Mouse (Mus musculus) neural tube, embryonic 11.5 days (tissue): ENCODE data around the gene Slc7a14. TPM values are rescaled to one million over a fixed set of nuclear protein-coding genes. Genes with fewer than 3 reads are reported as not detected.

ENCODE experiments used
- ATAC-seq: fragments of 200-750 bp; cut with Nextera tagmentation; 2 replicates; pipeline ENCODE4 v1.8.0; 2017; ENCODE audit warnings: moderate number of reproducible peaks, mild to moderate bottlenecking, moderate TSS enrichment, moderate library complexity; ENCODE audit not compliant: insufficient read depth, low FRiP score, low TSS enrichment
- DNase-seq: peaks from one replicate; pipeline ENCODE4 v3.0.0-alpha.2; 2015; ENCODE audit warnings: low spot score
- H3K27ac ChIP-seq: fragments of 300-500 bp; sonication (generic); 2 replicates; pipeline ENCODE4 v1.5.1; 2014; ENCODE audit warnings: low read depth, mild to moderate bottlenecking, low read length
- H3K27me3 ChIP-seq: fragments of 300-500 bp; sonication (generic); 2 replicates; pipeline ENCODE4 v1.6.1; 2014; ENCODE audit warnings: mild to moderate bottlenecking, low read length, mixed read lengths; ENCODE audit not compliant: control insufficient read depth, insufficient read depth
- H3K36me3 ChIP-seq: fragments of 300-500 bp; sonication (generic); 2 replicates; pipeline ENCODE4 v1.6.1; 2014; ENCODE audit warnings: mild to moderate bottlenecking, low read length, moderate library complexity, mixed read lengths; ENCODE audit not compliant: control insufficient read depth, insufficient read depth
- H3K4me1 ChIP-seq: fragments of 300-500 bp; sonication (generic); 2 replicates; pipeline ENCODE4 v1.6.1; 2014; ENCODE audit warnings: low read length, mixed read lengths; ENCODE audit not compliant: control insufficient read depth, insufficient read depth
- H3K4me2 ChIP-seq: fragments of 300-500 bp; sonication (generic); 2 replicates; pipeline ENCODE4 v1.6.1; 2014; ENCODE audit warnings: low read depth, mild to moderate bottlenecking, moderate library complexity
- H3K4me3 ChIP-seq: fragments of 300-500 bp; sonication (generic); 2 replicates; pipeline ENCODE4 v1.5.1; 2014; ENCODE audit warnings: low read depth, low read length
- H3K9ac ChIP-seq: fragments of 300-500 bp; sonication (generic); 2 replicates; pipeline ENCODE4 v1.6.1; 2014; ENCODE audit warnings: mild to moderate bottlenecking, low read length
- H3K9me3 ChIP-seq: fragments of 300-500 bp; sonication (generic); 2 replicates; pipeline ENCODE4 v1.6.1; 2016; ENCODE audit warnings: low read length; ENCODE audit not compliant: control insufficient read depth
- WGBS: fragments of 180-500 bp; shearing (Covaris S2); extraction: QIAGEN DNeasy Blood & Tissue Kit; methylation state at CpG from one replicate; pipeline ENCODE4 v1.1.7; 2014; 5-methylcytosine and 5-hydroxymethylcytosine counted together
- polyA plus RNA-seq: library from polyadenylated mRNA; unstranded; fragments of >200 nt; fragmentation: Nextera tagmentation; extraction: Ambion mirVana; gene quantifications from 2 replicates; pipeline ENCODE4 v1.2.1, GENCODE M21; 2014

Gene Slc7a14
- 1.2 and 1.5 TPM in 2 replicates for polyA plus RNA-seq

- H3K36me3 ChIP-seq: no peaks in the 10 kb centered on the region
- H3K4me3 ChIP-seq: peak within 1 kb of the TSS; percentile 50
- H3K27me3 ChIP-seq: peaks cover 6% of the 10 kb centered on the region
- peak within 1 kb of the TSS; percentile 79 for H3K4me2 ChIP-seq
- WGBS: under 1% methylated on average over 31 of the region's 38 CpGs
- H3K4me1 ChIP-seq: no peaks in the 10 kb centered on the region
- no peak within 1 kb of the TSS for H3K27ac ChIP-seq
- H3K9me3 ChIP-seq: no peaks in the 10 kb centered on the region
- peak within 1 kb of the TSS; percentile 50 for H3K9ac ChIP-seq
- DNase-seq (peak; percentile 50), ATAC-seq (peak; percentile 80)
These were observed at the start of gene Slc7a14 for GRCm38 (mm10) chr3:31309934-31310787. Slc7a14 (minus strand) TSS chr3:31310378.

DNA sequence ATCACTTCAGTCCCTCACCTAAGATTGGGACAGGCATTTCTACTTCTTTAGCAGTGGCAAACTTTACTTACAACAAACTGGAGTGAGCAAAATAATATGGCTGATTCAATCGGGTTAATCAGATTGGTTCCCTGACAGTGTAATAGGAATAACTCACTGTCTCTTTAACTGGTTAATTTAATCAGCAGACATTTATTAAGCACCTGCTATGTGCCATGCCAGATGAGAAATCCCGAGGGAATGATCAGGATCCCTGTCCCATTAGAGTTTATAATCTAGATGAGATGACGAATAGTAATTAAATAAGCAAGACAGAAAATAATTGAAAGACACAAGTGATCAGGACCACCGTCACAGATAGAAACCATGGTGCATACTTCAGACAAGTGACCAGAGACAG lies 36.4 kb upstream of the Slc7a14 start:
- no peaks in the 10 kb centered on the region for H3K27me3 ChIP-seq
- no peaks in the 10 kb centered on the region for H3K9me3 ChIP-seq
- H3K4me1 ChIP-seq: no peaks in the 10 kb centered on the region
- ATAC-seq (no peak), DNase-seq (no peak)
- no peak overlapping the region for H3K9ac ChIP-seq
- H3K4me2 ChIP-seq: no peak overlapping the region
- no peak overlapping the region for H3K4me3 ChIP-seq
- 83% methylated on average over 4 of the region's 4 CpGs for WGBS
- no peaks in the 10 kb centered on the region for H3K36me3 ChIP-seq
- H3K27ac ChIP-seq: no peak overlapping the region

DNA sequence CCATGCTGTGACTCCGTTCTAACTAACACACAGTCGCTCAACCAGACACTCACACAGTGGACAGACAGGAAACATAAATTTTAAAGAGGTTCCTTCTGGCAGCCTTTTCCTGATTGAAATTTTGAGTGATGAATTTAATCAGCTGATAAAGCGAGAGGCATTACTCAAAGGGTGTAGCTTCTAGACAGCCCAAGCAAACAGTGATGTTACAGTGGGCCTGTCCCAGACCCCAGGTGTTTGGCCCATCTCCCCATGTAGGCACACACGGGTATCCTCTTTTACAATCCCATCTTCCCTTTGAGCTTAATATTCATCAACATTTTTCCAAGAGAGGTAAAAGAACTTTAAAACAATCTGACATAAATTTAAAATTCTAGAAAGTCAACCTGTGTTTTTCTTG lies 35.6 kb upstream of the Slc7a14 start:
- H3K4me2 ChIP-seq: no peak overlapping the region
- WGBS: 71% methylated on average over 4 of the region's 4 CpGs
- H3K9me3 ChIP-seq: no peaks in the 10 kb centered on the region
- H3K27me3 ChIP-seq: no peaks in the 10 kb centered on the region
- H3K36me3 ChIP-seq: no peaks in the 10 kb centered on the region
- no peak overlapping the region for H3K9ac ChIP-seq
- no peak for ATAC-seq
- no peak overlapping the region for H3K27ac ChIP-seq
- H3K4me3 ChIP-seq: no peak overlapping the region
- no peaks in the 10 kb centered on the region for H3K4me1 ChIP-seq
- DNase-seq: no peak

DNA sequence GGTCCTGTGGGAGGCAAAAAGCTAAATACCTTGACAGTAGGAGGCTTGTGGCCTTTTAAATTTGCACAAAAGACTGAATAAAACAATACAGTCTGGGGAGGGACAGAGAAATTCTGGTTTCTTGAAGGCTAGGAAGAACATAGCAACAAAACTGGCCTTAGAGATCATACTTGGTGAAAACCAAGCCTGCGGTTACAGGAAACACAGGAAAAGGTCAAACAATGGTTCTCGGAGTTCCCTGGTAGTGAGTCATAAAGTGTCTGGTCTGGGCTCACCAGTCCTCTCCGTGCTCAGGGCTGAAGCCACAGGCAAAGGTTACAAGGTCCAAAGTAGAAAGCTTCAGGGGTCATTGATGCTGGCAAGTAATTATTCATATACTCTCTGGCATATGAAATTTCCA lies 29.1 kb upstream of the Slc7a14 start:
- no peak overlapping the region for H3K4me2 ChIP-seq
- DNase-seq (no peak), ATAC-seq (no peak)
- no peak overlapping the region for H3K27ac ChIP-seq
- H3K9me3 ChIP-seq: no peaks in the 10 kb centered on the region
- no peaks in the 10 kb centered on the region for H3K27me3 ChIP-seq
- no peak overlapping the region for H3K4me3 ChIP-seq
- H3K9ac ChIP-seq: no peak overlapping the region
- H3K36me3 ChIP-seq: no peaks in the 10 kb centered on the region
- H3K4me1 ChIP-seq: no peaks in the 10 kb centered on the region
- 73% methylated on average over 3 of the region's 3 CpGs for WGBS

DNA sequence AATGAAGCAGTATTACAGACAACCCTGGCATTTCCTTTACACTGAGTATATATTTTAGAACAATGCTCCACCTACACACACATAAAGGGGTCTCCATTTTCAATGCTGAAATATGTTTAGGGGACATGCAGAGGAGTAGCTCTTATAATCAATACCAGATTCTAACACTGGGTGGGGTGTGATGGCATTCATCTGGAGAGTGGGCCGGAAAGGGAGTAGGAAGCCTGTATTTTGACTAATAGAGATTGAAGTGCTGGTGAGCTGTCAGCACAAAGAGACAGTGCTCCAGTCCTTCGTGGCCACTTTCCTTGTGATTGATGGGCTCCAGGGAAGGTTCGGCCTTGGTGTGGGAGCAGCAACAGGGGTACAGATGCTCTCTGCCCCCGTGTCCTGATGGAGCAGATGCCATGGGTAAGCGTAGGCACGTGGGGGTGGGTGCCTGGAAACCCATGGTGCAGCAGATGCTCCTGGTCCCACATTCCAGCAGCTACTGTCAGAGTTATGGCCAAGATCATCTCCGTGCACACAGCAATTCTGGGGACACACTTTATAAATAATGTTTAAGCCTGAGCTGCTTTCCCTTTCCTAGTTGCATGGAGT lies 18.2 kb upstream of the Slc7a14 start:
- Histone ChIP-seq H3K9ac (no peak overlapping the region), H3K4me3 (no peak overlapping the region), H3K9me3 (no peaks in the 10 kb centered on the region), H3K27ac (no peak overlapping the region), H3K36me3 (no peaks in the 10 kb centered on the region), H3K4me1 (no peaks in the 10 kb centered on the region), H3K27me3 (no peaks in the 10 kb centered on the region), H3K4me2 (no peak overlapping the region)
- ATAC-seq (no peak), DNase-seq (peak; percentile 16)
- WGBS: 64% methylated on average over 7 of the region's 7 CpGs

DNA sequence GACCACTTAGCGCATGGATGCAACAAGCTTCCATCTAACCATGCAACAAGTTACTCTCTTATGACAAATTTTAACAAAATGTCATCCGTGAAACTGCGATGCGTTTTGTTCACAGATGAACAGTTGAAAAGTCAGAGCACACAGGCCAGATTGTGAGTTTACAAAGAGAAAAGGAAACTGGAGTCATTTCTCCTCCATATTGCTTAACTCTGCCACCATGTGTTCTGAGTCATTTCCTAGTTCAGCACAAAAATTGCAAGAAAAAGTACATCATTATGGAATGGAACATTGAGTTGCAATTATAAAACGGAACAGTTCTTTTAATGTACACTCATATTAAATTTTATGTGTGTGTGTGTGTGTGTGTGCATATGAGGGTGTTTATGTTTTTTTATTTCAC lies 17.6 kb upstream of the Slc7a14 start:
- no peaks in the 10 kb centered on the region for H3K9me3 ChIP-seq
- no peak overlapping the region for H3K4me2 ChIP-seq
- H3K27ac ChIP-seq: no peak overlapping the region
- no peak for ATAC-seq
- no peak for DNase-seq
- H3K4me1 ChIP-seq: no peaks in the 10 kb centered on the region
- no peak overlapping the region for H3K4me3 ChIP-seq
- no peaks in the 10 kb centered on the region for H3K27me3 ChIP-seq
- 93% methylated on average over 5 of the region's 5 CpGs for WGBS
- no peak overlapping the region for H3K9ac ChIP-seq
- H3K36me3 ChIP-seq: no peaks in the 10 kb centered on the region

DNA sequence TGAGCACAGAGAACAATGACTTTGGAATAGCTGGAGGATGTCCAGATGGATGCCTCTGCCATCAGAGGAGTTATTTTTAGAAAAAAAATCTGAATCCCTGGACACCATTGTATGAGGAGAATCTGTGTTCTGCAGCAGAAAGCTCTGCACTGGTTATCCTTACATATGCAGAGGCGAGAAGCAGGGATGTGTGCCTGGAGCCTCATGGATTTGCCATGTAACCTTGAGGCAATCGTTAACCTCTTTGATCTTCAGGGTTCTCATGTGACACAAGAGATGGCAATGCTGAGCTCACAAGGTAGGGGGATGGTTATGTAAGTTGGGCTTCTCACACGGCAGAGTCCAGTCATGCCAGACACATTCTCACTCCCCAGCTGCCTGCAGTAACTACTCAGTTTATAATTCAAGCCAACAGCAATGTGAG lies 14.1 kb upstream of the Slc7a14 start:
- ATAC-seq: no peak
- Histone ChIP-seq H3K36me3 (no peaks in the 10 kb centered on the region), H3K27me3 (no peaks in the 10 kb centered on the region), H3K4me3 (no peak overlapping the region), H3K4me2 (no peak overlapping the region), H3K4me1 (no peaks in the 10 kb centered on the region), H3K27ac (no peak overlapping the region), H3K9ac (no peak overlapping the region), H3K9me3 (no peaks in the 10 kb centered on the region)
- DNase-seq: no peak
- WGBS: 54% methylated on average over 3 of the region's 3 CpGs

- peak; percentile 46 for DNase-seq
These were observed 726 bp downstream of the Slc7a14 start for GRCm38 (mm10) chr3:31309371-31309933.

More at GRCm38 (mm10) chr3:31309371-31309933, 726 bp downstream of the Slc7a14 start:
- H3K27ac ChIP-seq: no peak overlapping the region
- no peaks in the 10 kb centered on the region for H3K9me3 ChIP-seq
- ATAC-seq: peak; percentile 78
- peak overlapping the region; percentile 50 for H3K4me3 ChIP-seq
- H3K27me3 ChIP-seq: peaks cover 6% of the 10 kb centered on the region
- WGBS: under 1% methylated on average over 35 of the region's 36 CpGs
- H3K9ac ChIP-seq: peak overlapping the region; percentile 50
- peak overlapping the region; percentile 79 for H3K4me2 ChIP-seq
- no peaks in the 10 kb centered on the region for H3K36me3 ChIP-seq
- H3K4me1 ChIP-seq: no peaks in the 10 kb centered on the region
